Mouse (Mus musculus): ENCODE data around the gene Cdk2ap2.

Gene Cdk2ap2

DNA sequence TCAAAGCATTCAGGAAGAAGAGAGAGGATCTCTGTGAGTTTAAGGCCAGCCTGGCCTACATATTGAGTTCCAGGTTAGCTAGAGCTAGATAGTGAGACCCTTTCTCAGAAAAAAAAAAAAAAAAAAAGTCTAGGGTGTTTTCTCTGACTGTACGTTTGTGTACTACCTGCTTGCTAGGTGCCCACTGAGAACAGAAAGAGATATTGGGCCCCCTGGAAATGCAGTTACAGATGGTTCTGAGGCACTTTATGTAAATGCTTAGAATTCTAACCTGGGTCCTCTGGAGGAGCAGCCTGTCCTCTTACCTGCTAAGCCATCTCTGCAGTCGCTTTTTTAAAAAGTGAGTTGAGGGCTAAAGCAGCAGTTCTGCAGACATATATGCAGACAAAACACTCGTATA, 1.2 kb upstream of the Cdk2ap2 start:
- DNase-seq, result no peak

DNA sequence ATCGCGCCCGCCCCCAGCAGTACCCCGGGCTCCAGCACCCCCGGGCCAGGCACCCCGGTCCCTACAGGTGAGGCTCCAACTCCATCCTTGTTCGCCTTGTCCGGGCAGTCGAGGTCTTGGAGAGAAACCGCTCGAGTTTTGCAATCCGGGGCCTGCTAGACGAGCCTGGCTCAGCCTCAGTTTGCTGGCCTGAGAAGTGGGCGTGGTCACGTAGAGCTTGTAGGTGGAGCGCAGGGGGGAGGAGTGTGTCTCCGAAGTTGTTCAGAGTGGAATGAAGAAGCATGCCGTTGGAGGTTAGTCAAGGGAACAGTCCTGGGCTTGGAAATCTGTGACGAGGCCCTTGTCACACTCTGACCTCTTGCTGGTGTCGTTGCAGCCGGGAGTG, 451 bp downstream of the Cdk2ap2 start:
- DNase-seq, result peak; percentile 88

GRCm38 (mm10) chr19:4098426-4098825, 1.4 kb downstream of the Cdk2ap2 start:
- DNase-seq, result peak; percentile 39

- peak; percentile 97 for DNase-seq
Measured at GRCm38 (mm10) chr19:4099056-4099455, 2.1 kb downstream of the Cdk2ap2 start.

DNA sequence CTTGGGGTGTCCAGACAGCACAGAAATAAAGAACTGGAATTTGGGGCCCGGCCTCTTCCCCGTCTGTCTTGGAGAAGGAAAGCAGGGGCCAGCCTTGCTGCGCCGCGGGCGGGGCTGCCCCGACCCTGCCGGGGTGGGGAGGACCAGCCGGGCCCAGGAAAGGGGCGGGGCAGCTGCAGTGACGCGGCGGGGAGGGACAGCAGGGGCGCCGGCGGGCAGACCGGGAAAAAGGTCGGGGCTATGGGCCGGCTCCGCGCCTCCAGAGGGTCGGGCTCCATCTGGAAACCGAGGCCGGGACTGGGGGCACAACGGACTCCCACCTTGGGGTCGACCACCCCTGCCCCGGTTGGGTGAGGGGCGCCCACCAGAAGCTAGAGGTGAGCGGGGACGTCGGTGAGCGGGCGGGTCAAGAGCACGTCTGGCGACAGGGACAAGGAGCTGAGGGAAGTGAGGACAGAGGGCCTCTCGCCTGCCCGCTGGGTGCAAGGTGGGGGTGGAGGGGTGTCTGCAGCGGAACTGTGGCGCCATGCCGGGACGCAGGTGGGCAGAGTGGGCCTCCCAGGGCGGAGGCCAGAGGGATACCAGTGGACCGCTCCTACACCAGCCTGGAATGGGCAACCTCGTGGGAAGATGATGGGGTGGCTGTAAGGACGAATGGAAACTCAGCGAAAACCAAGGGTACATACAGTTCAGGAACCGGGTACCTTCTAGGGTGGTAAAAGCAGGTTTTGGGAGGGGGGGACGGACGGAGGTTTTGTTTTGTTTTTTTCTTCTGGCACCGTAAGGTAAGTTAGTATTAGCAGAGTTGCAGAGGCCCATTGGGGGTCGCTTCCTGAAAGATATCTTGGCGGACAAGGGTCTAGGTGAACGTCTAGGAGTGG, 3.1 kb downstream of the Cdk2ap2 start, which contains the start of gene Pitpnm1:
TSS of gene Pitpnm1 (plus strand) at position 162 of the 881 bp plus-strand sequence.
- DNase-seq, result peak; percentile 89

DNA sequence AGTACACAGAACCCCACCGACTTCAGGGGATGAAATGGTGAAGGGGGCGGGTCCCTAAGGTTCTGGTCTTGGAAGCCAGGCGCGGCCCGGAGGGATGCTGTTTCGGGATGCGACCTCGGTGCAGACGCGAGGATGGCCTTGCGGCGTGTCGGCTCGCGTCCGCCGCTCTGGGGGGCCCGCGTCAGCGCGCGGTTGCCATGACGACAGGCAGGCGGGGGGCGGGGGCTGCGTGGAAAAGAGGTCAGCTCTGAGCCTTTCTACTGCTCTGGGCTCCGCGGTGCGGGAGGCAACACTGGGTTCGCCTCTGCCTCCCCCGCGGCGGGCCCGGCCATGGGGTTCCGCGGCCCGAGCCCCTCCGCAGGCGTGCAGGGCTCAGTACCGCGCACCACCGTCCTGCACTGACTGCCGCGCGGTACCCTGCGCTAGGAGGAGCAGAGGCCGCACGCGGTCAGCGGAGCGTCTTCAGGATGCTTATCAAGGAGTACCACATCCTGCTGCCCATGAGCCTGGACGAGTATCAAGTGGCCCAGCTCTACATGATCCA, 3.8 kb downstream of the Cdk2ap2 start:
- DNase-seq, result peak; percentile 66

DNA sequence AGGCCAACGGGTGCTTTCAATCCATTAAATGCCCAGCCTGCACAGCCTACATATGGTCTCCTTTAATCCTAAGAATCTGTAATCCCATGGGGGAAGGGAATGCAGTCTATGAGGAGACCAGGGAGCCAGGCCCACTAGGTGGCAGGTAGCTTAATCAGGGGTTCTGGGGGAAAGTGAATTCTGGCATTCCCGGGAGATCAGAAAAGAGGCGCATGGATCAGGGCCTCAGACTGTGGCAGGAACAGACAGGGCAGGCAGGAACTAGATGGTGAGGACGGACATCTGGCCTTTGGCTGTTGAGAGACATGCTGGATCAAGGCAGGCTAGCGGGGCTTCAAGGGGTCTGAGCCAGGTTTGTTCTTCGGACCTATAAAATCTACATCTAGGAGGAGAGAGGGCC, 4.5 kb downstream of the Cdk2ap2 start:
- no peak for DNase-seq

DNA sequence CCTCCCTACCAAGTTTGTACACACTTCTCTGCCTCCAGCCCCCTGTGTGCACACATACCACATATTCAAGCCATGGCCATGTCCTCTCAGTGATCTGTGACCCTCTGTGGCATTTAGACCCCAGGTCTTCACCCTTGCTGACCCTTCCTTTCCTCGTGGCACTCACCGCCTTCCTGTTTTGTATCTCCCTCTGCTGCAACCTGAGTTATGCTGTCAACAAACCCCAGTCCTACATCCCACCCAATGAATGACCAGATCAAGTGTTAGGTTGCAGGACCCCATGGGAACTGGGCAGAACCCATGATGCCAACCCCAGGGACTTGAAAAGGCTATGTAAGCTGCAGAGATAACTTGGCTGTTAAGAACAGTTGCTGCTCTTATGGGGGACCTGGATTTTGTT, 5.1 kb downstream of the Cdk2ap2 start:
- DNase-seq, result no peak

GRCm38 (mm10) chr19:4102626-4103025, 5.6 kb downstream of the Cdk2ap2 start:
- DNase-seq, result no peak

DNA sequence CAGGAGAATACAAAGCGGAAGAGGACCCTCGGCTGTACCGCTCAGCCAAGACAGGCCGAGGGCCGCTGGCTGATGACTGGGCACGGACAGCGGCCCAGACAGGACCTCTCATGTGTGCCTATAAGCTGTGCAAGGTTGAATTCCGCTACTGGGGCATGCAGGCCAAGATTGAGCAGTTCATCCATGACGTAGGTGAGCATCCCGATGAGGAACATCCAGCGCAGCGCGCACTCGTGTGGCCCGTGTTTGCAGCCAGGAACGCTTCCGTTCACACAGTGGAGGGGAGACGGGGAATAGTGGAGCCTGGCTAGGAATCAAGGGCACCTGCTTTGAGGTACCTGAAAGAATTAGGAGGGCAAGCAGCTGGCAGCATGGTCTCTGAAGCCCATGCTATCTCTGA, 6.3 kb downstream of the Cdk2ap2 start:
- no peak for DNase-seq

DNA sequence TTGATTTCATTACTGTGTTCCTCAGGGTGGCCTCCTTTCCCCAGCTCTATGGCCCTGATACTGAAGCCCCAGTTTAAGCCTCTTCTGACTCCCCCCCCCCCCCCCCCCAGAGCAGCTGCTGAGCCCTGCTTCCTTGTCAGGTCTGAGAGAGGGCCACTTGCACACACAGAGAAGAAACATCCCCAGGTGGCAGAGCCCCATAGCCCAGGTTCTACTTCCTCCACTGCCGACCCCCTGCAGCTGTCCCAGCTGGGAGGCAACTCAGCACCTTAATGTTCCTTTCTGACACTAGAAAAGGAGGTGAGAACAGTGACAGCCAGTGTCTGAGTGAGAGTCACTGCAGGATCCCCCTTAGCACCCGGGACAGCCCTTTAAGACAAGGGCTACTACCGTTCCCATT, 6.8 kb downstream of the Cdk2ap2 start:
- no peak for DNase-seq

DNA sequence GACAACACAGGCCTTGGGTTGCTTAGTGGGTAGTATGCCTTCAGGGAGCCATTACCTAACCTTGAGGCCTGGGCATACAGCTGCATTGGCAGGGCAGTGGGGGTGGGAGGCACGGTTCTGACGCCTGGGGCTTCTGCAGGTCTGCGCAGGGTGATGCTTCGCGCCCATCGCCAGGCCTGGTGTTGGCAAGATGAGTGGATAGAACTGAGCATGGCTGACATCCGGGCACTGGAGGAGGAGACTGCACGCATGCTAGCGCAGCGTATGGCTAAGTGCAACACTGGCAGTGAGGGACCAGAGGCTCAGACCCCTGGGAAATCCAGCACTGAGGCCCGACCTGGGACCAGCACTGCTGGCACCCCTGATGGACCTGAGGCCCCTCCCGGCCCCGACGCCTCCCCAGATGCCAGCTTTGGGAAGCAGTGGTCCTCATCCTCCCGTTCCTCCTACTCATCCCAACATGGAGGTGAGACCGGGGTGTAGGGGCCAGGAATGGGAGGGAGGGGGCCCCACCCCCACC, 7.8 kb downstream of the Cdk2ap2 start:
- no peak for DNase-seq

- DNase-seq, result no peak
Measured at GRCm38 (mm10) chr19:4106654-4107053, 9.7 kb downstream of the Cdk2ap2 start.

DNA sequence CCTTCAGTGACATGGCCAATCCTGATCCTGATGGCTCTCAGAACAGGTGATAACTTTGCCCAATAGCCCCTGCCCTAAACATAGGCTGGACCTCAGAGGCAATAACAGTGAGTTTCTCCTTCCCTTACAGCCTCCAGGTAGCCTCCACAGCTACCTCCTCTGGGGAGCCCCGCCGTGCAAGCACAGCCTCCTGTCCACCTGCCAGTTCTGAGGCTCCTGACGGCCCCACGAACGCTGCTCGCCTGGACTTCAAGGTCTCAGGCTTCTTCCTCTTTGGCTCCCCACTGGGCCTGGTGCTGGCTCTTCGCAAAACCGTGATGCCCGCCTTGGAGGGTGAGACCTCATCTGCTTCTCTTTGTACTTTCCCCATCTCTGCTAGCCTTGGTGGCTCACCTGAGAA, 11.6 kb downstream of the Cdk2ap2 start:
- no peak for DNase-seq

DNA sequence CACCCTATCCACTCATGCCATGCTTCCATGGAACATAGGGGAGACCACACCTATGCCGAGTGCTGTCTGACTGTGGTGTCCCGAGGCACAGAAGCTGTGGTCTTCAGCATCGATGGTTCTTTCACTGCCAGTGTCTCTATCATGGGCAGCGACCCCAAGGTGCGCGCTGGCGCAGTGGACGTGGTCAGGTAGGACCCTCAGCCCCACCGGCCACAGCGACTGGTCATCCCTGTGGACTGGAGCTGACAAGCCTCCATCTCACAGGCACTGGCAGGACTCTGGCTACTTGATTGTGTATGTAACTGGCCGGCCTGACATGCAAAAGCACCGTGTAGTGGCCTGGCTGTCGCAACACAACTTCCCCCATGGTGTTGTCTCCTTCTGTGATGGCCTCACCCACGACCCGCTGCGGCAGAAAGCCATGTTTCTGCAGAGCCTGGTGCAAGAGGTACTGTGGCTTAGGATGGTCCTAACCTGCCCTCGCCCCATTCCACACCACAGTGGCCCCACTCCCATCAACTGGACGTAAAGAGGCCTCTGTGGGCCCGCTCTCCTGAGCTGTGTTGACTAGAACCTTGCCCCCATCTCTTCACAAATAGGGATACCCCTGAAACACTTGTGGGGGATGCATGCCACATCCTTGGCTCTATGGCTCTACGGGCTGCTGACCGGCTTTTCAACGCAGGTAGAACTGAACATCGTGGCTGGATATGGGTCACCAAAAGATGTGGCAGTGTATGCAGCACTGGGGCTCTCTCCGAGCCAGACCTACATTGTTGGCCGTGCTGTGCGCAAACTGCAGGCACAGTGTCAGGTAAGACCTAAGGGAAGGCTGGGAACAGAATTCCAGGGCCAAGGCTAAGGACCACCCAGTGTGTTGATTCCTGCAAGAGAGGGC, 15.3 kb downstream of the Cdk2ap2 start:
- DNase-seq, result peak; percentile 18

GRCm38 (mm10) chr19:4113186-4113805, 16.3 kb downstream of the Cdk2ap2 start:
- peak; percentile 85 for DNase-seq

- peak; percentile 53 for DNase-seq
Measured at GRCm38 (mm10) chr19:4113806-4114230, 16.8 kb downstream of the Cdk2ap2 start.

GRCm38 (mm10) chr19:4114551-4114950, 17.6 kb downstream of the Cdk2ap2 start:
- DNase-seq, result peak; percentile 13

- DNase-seq, result no peak
Measured at GRCm38 (mm10) chr19:4115144-4115543, 18.2 kb downstream of the Cdk2ap2 start.

DNA sequence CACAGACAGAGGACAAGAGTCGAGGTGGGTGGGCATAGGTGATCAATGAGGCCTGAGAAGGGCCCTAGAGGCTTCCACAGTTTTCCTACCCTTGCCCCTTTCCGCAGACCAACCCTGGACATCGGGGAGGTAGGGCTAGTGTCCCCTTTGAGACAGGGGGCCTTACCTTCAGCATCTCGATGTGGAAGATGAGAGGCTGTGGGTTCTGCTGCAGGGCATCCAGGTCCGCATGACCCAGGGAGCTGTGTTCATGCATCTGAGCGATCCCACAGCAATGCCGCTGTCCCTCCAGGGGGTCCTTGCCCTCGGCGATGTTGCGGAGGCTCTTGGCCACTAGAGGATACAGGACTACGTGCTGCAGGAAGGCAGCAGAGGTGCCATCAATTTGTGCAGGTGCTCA, 18.8 kb downstream of the Cdk2ap2 start:
- no peak for DNase-seq

GRCm38 (mm10) chr19:4117006-4117405, 20.0 kb downstream of the Cdk2ap2 start:
- DNase-seq, result no peak

DNA sequence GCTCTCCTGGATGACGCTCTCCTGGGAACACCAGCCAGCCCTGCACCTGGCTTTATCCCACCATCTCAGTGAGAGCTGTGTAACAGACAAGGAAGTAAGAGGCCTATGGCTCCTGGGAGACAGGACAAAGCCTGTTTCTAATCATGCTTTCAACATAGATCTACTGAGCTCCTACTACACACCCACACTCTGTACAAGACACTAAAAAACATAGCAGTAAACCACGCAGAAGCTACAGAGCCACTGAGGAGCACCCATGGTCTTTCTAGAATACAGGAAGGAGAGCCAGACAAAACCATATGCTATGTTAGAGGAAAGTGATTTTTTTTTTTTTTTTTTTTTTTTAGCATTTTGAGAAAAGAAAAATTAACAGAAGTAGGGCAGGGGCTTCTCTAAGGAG, 21.4 kb downstream of the Cdk2ap2 start:
- DNase-seq, result no peak

Data from kidney, postnatal 10 days (tissue).